Mouse (Mus musculus) heart, embryonic 11.5 days (tissue): ENCODE measurements around the gene Acp2. TPM values are rescaled to one million over a fixed set of nuclear protein-coding genes. Genes with fewer than 3 reads are reported as not detected.
A peak's percentile ranks its signal among the peaks of the same experiment; 100 is the strongest.

Experiments used
- ATAC-seq: fragments of 200-750 bp; cut with Nextera tagmentation; replicated peaks from 2 replicates; pipeline ENCODE4 v1.8.0; 2017; ENCODE audit warnings: moderate library complexity; ENCODE audit not compliant: insufficient number of reproducible peaks, low FRiP score, low TSS enrichment
- H3K27ac ChIP-seq: fragments of 300-500 bp; sonication (generic); 2 replicates; pipeline ENCODE4 v1.5.1; 2014; ENCODE audit warnings: mild to moderate bottlenecking, low read depth, low read length
- H3K27me3 ChIP-seq: fragments of 300-500 bp; sonication (generic); 2 replicates; pipeline ENCODE4 v1.6.1; 2014; ENCODE audit warnings: mild to moderate bottlenecking, low read length, mixed read lengths; ENCODE audit not compliant: control insufficient read depth, insufficient read depth
- H3K36me3 ChIP-seq: fragments of 300-500 bp; sonication (generic); 2 replicates; pipeline ENCODE4 v1.6.1; 2014; ENCODE audit warnings: mild to moderate bottlenecking, low read length, moderate library complexity, mixed read lengths; ENCODE audit not compliant: control insufficient read depth, insufficient read depth
- H3K4me1 ChIP-seq: fragments of 300-500 bp; sonication (generic); 2 replicates; pipeline ENCODE4 v1.6.1; 2014; ENCODE audit warnings: low read length; ENCODE audit not compliant: control insufficient read depth, insufficient read depth
- H3K4me2 ChIP-seq: fragments of 300-500 bp; sonication (generic); 2 replicates; pipeline ENCODE4 v1.6.1; 2014; ENCODE audit warnings: mild to moderate bottlenecking, moderate library complexity
- H3K4me3 ChIP-seq: fragments of 300-500 bp; sonication (generic); 2 replicates; pipeline ENCODE4 v1.5.1; 2014; ENCODE audit warnings: low read depth, low read length
- H3K9ac ChIP-seq: fragments of 300-500 bp; sonication (generic); 2 replicates; pipeline ENCODE4 v1.6.1; 2014; ENCODE audit warnings: mild to moderate bottlenecking, low read depth, low read length, moderate library complexity
- H3K9me3 ChIP-seq: fragments of 300-500 bp; sonication (generic); replicated peaks from 2 replicates; pipeline ENCODE4 v1.6.1; 2016; ENCODE audit warnings: low read length; ENCODE audit not compliant: control insufficient read depth
- WGBS: fragments of 180-500 bp; shearing (Covaris S2); extraction: QIAGEN DNeasy Blood & Tissue Kit; methylation state at CpG from one replicate; pipeline ENCODE4 v1.1.7; 2014; ENCODE audit not compliant: insufficient replicate concordance; 5-methylcytosine and 5-hydroxymethylcytosine counted together
- polyA plus RNA-seq: library from polyadenylated mRNA; unstranded; fragments of >200 nt; fragmentation: Nextera tagmentation; extraction: Ambion mirVana; gene quantifications from 2 replicates; pipeline ENCODE4 v1.2.1, GENCODE M21; 2014

Acp2 gene
- polyA plus RNA-seq, 1 experiment from 2014 or later, result 19.0 TPM

DNA sequence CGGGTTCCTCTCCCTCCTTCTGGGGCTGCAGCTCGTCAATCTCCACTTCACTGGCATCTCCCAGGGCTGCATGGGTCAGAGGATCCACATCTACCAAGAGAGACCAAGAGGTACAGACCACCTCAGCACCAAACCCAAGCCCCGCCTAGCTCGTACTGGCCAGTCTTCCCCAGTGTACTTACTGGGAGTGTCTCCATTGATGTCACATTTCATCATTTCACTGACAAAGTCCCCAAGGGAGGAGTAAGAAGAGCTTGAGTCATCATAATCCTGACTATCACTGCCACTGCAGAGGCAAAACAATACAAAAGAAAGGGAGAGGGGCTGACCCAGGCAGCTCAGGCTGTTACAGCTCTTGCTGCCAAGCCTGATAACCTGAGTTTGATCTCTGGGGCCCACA, 35.1 kb upstream of the Acp2 start:
- Histone ChIP-seq H3K9me3 (no peaks in the 10 kb centered on the region), H3K4me3 (no peak overlapping the region), H3K36me3 (no peaks in the 10 kb centered on the region), H3K27me3 (no peaks in the 10 kb centered on the region), H3K4me1 (no peaks in the 10 kb centered on the region), H3K4me2 (no peak overlapping the region), H3K27ac (no peak overlapping the region), H3K9ac (no peak overlapping the region)
- 49% methylated on average over 4 of the region's 4 CpGs for WGBS
- no peak for ATAC-seq

DNA sequence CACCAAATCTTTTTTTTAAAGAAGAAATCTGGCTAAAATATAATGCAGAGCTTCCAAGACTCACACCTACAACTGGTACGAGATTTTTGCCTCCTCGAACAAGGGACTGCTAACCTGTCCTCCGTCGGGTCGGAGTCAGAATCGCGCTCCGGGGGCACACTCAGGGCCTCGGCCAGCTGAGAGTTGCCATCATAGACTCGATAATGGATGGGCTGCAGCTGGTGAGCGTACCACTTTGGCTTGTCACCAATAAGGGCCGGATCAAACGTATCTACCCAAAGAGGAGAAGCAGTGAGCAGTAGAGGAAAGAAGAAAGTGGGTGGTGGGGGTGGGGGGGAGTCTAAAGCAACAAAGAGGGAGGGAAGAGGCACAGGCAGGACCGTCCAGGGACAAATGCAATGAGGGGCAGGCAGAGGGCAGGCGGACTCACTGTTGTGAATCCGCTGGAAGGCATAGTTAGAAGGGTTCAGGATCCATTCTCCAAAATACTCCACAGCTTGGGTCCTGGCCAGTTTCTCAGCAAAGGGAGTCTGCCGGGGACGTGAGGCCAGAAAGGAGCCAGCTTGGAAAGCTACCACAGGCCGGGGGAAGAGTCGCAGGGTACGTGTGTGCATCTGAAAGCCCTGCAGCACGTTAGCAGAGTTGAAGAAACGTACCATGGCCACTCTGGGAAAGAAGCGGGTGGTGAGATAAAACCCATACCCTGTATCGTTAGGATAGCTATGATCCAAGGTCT, 32.9 kb upstream of the Acp2 start:
- Histone ChIP-seq H3K4me3 (no peak overlapping the region), H3K36me3 (no peaks in the 10 kb centered on the region)
- WGBS, result 73% methylated on average over 25 of the region's 25 CpGs

DNA sequence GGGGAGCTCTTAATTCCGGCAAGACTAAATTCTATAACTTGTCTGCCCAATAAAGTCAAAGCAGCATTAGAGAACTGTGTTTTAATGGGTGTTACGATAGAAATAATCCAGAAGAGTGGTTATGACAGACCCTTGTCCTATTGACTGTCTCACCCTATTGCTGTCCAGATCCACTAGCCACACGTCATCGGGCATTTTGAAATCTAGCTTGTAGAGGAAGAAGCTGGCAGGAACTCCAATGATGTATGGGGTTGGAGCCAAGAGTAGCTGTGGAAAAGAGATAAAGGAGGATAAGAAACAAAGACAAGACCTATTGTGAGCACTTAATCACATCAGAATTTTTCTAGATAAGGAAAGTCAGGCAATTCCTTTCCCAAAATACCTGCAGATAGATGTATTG, 27.2 kb upstream of the Acp2 start:
- Histone ChIP-seq H3K4me1 (no peaks in the 10 kb centered on the region), H3K36me3 (0 out of 2 replicates have a peak, but pooled peaks cover 4% of the 10 kb centered on the region), H3K4me2 (no peak overlapping the region), H3K9me3 (no peaks in the 10 kb centered on the region), H3K27me3 (no peaks in the 10 kb centered on the region), H3K27ac (no peak overlapping the region), H3K9ac (no peak overlapping the region), H3K4me3 (no peak overlapping the region)
- 70% methylated on average over 4 of the region's 4 CpGs for WGBS
- ATAC-seq, result no peak

More for the DNA sequence above, 32.9 kb upstream of the Acp2 start:
- H3K4me2 ChIP-seq, result no peak overlapping the region
- no peaks in the 10 kb centered on the region for H3K27me3 ChIP-seq
- H3K27ac ChIP-seq, result no peak overlapping the region
- H3K9ac ChIP-seq, result no peak overlapping the region
- no peak for ATAC-seq
- H3K4me1 ChIP-seq, result no peaks in the 10 kb centered on the region
- H3K9me3 ChIP-seq, result no peaks in the 10 kb centered on the region

DNA sequence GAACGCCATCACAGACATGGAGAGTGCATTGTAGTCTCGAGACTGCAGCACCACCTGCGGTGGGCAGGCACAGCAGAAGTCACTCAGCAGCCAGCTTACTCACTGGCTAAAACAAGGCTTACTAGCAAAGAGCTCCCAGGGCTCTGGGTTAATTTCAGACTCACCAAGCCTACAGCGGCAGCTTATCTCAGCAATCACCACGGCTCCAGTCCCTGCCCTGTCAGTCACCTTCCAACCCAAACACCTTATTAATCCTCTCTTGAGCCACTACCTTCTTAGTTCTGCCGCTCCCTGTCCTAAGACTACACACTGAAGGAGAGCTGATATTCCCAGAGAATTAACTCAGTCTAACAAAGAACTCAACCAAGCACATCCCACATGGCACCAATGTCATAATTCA, 26.5 kb upstream of the Acp2 start:
- WGBS, result 45% methylated on average over 6 of the region's 6 CpGs
- no peak for ATAC-seq
- no peaks in the 10 kb centered on the region for H3K9me3 ChIP-seq
- H3K4me3 ChIP-seq, result no peak overlapping the region
- H3K9ac ChIP-seq, result no peak overlapping the region
- H3K27me3 ChIP-seq, result no peaks in the 10 kb centered on the region
- 0 out of 2 replicates have a peak, but pooled peaks cover 4% of the 10 kb centered on the region for H3K36me3 ChIP-seq
- no peak overlapping the region for H3K27ac ChIP-seq
- no peak overlapping the region for H3K4me2 ChIP-seq
- H3K4me1 ChIP-seq, result no peaks in the 10 kb centered on the region

GRCm38 (mm10) chr2:91179825-91180224, 22.9 kb upstream of the Acp2 start:
- H3K4me3 ChIP-seq, result no peak overlapping the region

GRCm38 (mm10) chr2:91180706-91181105, 22.0 kb upstream of the Acp2 start:
- Histone ChIP-seq H3K27me3 (no peaks in the 10 kb centered on the region), H3K9me3 (no peaks in the 10 kb centered on the region), H3K4me3 (no peak overlapping the region), H3K4me1 (peaks cover 11% of the 10 kb centered on the region), H3K9ac (no peak overlapping the region), H3K27ac (no peak overlapping the region), H3K4me2 (no peak overlapping the region), H3K36me3 (0 out of 2 replicates have a peak, but pooled peaks cover 4% of the 10 kb centered on the region)
- WGBS, result 63% methylated on average over 5 of the region's 5 CpGs
- ATAC-seq, result no peak

More at GRCm38 (mm10) chr2:91179825-91180224, 22.9 kb upstream of the Acp2 start:
- H3K4me2 ChIP-seq, result no peak overlapping the region
- WGBS, result 27% methylated on average over 4 of the region's 4 CpGs
- H3K9ac ChIP-seq, result no peak overlapping the region
- ATAC-seq, result no peak
- no peak overlapping the region for H3K27ac ChIP-seq
- 0 out of 2 replicates have a peak, but pooled peaks cover 4% of the 10 kb centered on the region for H3K36me3 ChIP-seq
- H3K9me3 ChIP-seq, result no peaks in the 10 kb centered on the region
- no peaks in the 10 kb centered on the region for H3K27me3 ChIP-seq
- H3K4me1 ChIP-seq, result peaks cover 11% of the 10 kb centered on the region

DNA sequence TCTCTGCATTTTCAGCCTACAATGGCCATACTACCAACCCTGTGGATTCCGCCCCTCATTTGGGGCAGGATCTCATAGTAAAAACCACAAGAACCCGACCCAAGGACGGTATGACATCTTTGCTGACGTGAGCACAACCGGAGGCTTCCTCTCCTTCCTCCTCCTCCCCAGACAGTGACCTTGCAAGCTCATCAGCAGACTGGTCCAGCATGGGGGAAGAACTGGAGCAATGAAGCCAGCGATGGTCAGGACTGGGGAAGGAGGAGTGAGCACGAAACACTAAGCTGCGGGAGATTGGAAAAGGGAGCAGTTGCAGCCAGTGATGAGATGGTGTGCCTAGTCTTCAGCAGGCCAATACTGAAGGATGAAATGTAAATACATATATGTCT, 20.7 kb upstream of the Acp2 start:
- Histone ChIP-seq H3K4me3 (peak overlapping the region; percentile 94), H3K9ac (peak overlapping the region; percentile 74), H3K27ac (no peak overlapping the region; the same call in 1 of the 2 replicates), H3K4me1 (peaks cover 11% of the 10 kb centered on the region), H3K9me3 (no peaks in the 10 kb centered on the region), H3K36me3 (0 out of 2 replicates have a peak, but pooled peaks cover 4% of the 10 kb centered on the region), H3K27me3 (no peaks in the 10 kb centered on the region), H3K4me2 (peak overlapping the region; percentile 98)
- 14% methylated on average over 8 of the region's 8 CpGs for WGBS
- no peak for ATAC-seq

GRCm38 (mm10) chr2:91182405-91183147, 20.1 kb upstream of the Acp2 start:
- Histone ChIP-seq H3K4me2 (peak overlapping the region; percentile 98), H3K4me1 (peaks cover 11% of the 10 kb centered on the region), H3K27me3 (no peaks in the 10 kb centered on the region), H3K27ac (peak overlapping the region; percentile 29), H3K36me3 (0 out of 2 replicates have a peak, but pooled peaks cover 4% of the 10 kb centered on the region), H3K9me3 (no peaks in the 10 kb centered on the region), H3K9ac (peak overlapping the region; percentile 74), H3K4me3 (peak overlapping the region; percentile 94)
- peak; percentile 84 for ATAC-seq
- WGBS, result under 1% methylated on average over 81 of the region's 81 CpGs
